Mouse (Mus musculus) hindbrain, embryonic 15.5 days (tissue): ENCODE results near the gene Baz2a. TPM values are rescaled to one million over a fixed set of nuclear protein-coding genes. Genes with fewer than 3 reads are reported as not detected.
"Not testable (repeated sequence)": the region's sequence is repeated elsewhere in the genome, so short reads cannot be mapped to it uniquely, and the experiment has no call there.

Source experiments
- ATAC-seq: fragments of 200-750 bp; cut with Nextera tagmentation; 2 replicates; pipeline ENCODE4 v1.8.0; 2017; ENCODE audit warnings: low read depth, moderate number of reproducible peaks, moderate TSS enrichment; ENCODE audit not compliant: low FRiP score
- H3K27ac ChIP-seq: fragments of 300-500 bp; sonication (generic); replicated peaks from 2 replicates; pipeline ENCODE4 v1.5.1; 2015; ENCODE audit warnings: mild to moderate bottlenecking, inconsistent platforms
- H3K27me3 ChIP-seq: fragments of 300-500 bp; sonication (generic); 2 replicates; pipeline ENCODE4 v1.6.1; 2015; ENCODE audit warnings: control low read depth, inconsistent platforms
- H3K36me3 ChIP-seq: fragments of 300-500 bp; sonication (generic); 2 replicates; pipeline ENCODE4 v1.6.1; 2015; ENCODE audit warnings: control low read depth, inconsistent platforms
- H3K4me1 ChIP-seq: fragments of 300-500 bp; sonication (generic); replicated peaks from 2 replicates; pipeline ENCODE4 v1.6.1; 2015; ENCODE audit warnings: control low read depth, inconsistent platforms
- H3K4me2 ChIP-seq: fragments of 300-500 bp; sonication (generic); 2 replicates; pipeline ENCODE4 v1.6.1; 2015; ENCODE audit warnings: moderate library complexity, mild to moderate bottlenecking, inconsistent platforms
- H3K4me3 ChIP-seq: fragments of 300-500 bp; sonication (generic); 2 replicates; pipeline ENCODE4 v1.5.1; 2015; ENCODE audit warnings: mild to moderate bottlenecking, inconsistent platforms
- H3K9ac ChIP-seq: fragments of 300-500 bp; sonication (generic); 2 replicates; pipeline ENCODE4 v1.6.1; 2015; ENCODE audit warnings: inconsistent platforms
- H3K9me3 ChIP-seq: fragments of 300-500 bp; sonication (generic); 2 replicates; pipeline ENCODE4 v1.6.1; 2016; ENCODE audit warnings: control low read depth, inconsistent platforms
- WGBS: fragments of 180-500 bp; shearing (Covaris S2); methylation state at CpG from one replicate; pipeline ENCODE4 v1.1.7; 2015; 5-methylcytosine and 5-hydroxymethylcytosine counted together
- microRNA counts: library from miRNA; unstranded; fragments of <30 nt; microRNA quantifications from one replicate; lab custom pipeline; 2016
- microRNA-seq: library from miRNA; unstranded; fragments of <30 nt; microRNA quantifications from one replicate; pipeline ENCODE4, GENCODE M21; 2016
- polyA plus RNA-seq: library from polyadenylated mRNA; unstranded; fragments of >200 nt; fragmentation: Nextera tagmentation; extraction: Ambion mirVana; gene quantifications from 2 replicates; pipeline ENCODE4 v1.2.1, GENCODE M21; 2015

Baz2a gene
- polyA plus RNA-seq, 1 experiment from 2014 or later: 8.3 TPM

DNA sequence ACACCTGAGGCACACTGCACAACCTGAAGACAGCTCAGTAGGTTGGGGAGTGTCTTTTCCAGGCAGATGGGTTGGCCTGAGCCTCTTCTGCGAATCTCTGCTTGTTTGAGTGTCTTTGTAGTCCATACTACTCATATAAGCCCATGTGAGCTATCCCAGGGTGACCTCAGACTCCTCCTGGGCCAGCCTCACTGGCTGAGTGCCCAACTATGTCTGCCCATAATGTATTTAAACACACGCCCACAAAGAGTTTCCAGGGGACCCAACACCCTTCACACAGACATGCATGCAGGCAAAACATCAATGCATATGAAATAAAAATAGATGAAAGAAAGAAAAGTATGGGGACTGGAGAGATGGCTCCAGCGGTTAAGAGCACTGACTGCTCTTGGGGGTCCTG is 62.6 kb downstream of the Baz2a start:
- Histone ChIP-seq H3K27me3 (no peaks in the 10 kb centered on the region), H3K9ac (no peak overlapping the region), H3K4me2 (no peak overlapping the region), H3K27ac (no peak overlapping the region), H3K4me1 (no peaks in the 10 kb centered on the region), H3K4me3 (no peak overlapping the region), H3K36me3 (no peaks in the 10 kb centered on the region), H3K9me3 (no peaks in the 10 kb centered on the region)
- no peak for ATAC-seq
- 74% methylated on average over 3 of the region's 3 CpGs for WGBS

DNA sequence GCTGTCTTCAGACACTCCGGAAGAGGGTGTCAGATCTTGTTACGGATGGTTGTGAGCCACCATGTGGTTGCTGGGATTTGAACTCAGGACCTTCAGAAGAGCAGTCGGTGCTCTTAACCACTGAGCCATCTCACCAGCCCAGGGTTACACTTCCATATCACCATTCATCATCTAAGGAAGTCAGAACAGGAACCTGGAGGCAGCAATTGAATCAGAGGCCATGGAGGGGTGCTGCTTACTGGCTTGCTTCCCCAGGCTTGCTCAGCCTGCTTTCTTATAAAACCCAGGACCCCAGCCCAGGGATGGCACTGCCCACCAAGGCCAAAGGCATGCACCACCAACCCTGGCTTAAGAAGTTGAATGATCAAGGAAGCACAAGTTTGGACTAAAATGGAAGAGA is 74.3 kb downstream of the Baz2a start:
- not testable (repeated sequence) for H3K27ac ChIP-seq, H3K27me3 ChIP-seq, H3K9ac ChIP-seq, H3K4me2 ChIP-seq, H3K4me1 ChIP-seq, H3K36me3 ChIP-seq, ATAC-seq, H3K4me3 ChIP-seq, H3K9me3 ChIP-seq
- WGBS: 86% methylated on average over 3 of the region's 3 CpGs

DNA sequence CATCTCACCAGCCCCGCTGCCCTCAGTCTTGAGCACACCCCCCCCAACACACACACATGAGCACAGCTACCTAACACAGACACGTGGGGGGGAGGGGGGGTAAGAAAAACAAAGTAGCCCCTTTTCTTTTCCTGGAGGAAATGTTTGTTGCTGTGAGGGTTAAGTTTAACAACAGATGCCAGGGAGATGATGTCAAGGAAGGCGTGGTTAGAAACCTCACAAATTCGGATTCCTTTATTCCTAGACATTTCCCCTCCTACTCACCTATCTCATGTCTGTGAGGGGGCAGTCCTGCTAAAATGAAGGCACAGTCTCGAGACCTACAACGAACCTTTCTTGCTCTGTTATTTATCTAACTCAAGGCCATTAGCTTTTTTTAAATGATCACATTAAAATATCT is 75.7 kb downstream of the Baz2a start:
- ATAC-seq: no peak
- H3K4me3 ChIP-seq: no peak overlapping the region
- 69% methylated on average over 6 of the region's 6 CpGs for WGBS

DNA sequence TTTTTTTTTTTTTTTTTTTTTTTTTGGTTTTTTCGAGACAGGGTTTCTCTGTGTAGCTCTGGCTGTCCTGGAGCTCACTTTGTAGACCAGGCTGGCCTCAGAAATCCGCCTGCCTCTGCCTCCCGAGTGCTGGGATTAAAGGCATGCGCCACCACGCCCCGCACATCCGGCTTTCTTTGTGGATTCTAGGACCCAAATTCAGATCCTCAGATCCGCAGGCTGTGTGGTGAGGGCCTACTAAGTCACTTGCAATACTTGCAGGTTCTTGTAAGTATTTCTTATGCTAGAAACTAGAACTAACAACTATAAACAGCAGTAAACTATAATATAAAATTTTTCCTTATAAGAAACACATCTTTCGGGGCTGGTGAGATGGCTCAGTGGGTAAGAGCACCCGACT is 80.0 kb downstream of the Baz2a start:
- not testable (repeated sequence) for H3K9ac ChIP-seq, H3K9me3 ChIP-seq, ATAC-seq, H3K27me3 ChIP-seq, H3K4me2 ChIP-seq, H3K36me3 ChIP-seq, H3K27ac ChIP-seq, H3K4me3 ChIP-seq
- 99% methylated on average over 10 of the region's 10 CpGs for WGBS
- peaks cover 11% of the 10 kb centered on the region for H3K4me1 ChIP-seq

More for the DNA sequence above, 75.7 kb downstream of the Baz2a start:
- H3K27me3 ChIP-seq: no peaks in the 10 kb centered on the region
- no peak overlapping the region for H3K9ac ChIP-seq
- H3K4me1 ChIP-seq: no peaks in the 10 kb centered on the region
- H3K27ac ChIP-seq: no peak overlapping the region
- no peak overlapping the region for H3K4me2 ChIP-seq
- H3K36me3 ChIP-seq: no peaks in the 10 kb centered on the region
- H3K9me3 ChIP-seq: no peaks in the 10 kb centered on the region

DNA sequence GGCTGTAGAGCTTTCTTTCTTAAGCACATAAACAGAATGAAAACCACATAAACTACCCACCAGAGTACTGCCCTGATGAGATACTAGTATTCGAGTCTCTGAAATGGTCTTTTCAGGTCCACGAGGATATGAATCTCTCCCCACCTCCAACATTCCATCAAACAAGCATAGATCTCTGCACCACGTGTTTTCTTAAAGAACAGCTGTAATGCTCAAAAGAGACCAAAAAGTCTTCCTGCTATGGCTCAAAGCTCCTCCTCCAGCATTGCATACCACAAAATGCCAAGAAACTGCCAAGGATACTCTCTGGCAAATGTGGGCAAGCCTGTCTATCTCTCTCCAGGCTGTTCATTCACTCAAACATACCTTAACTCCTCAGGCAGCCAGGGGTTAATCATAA is 83.9 kb downstream of the Baz2a start:
- ATAC-seq: no peak
- Histone ChIP-seq H3K27me3 (no peaks in the 10 kb centered on the region), H3K27ac (no peak overlapping the region), H3K4me1 (peaks cover 11% of the 10 kb centered on the region), H3K9me3 (no peaks in the 10 kb centered on the region), H3K36me3 (no peaks in the 10 kb centered on the region), H3K4me3 (peak overlapping the region; percentile 49), H3K9ac (0 out of 2 replicates have a peak overlapping the region, but pooled peaks have one; percentile 43), H3K4me2 (peak overlapping the region; percentile 65)
- 22% methylated on average over 3 of the region's 3 CpGs for WGBS

DNA sequence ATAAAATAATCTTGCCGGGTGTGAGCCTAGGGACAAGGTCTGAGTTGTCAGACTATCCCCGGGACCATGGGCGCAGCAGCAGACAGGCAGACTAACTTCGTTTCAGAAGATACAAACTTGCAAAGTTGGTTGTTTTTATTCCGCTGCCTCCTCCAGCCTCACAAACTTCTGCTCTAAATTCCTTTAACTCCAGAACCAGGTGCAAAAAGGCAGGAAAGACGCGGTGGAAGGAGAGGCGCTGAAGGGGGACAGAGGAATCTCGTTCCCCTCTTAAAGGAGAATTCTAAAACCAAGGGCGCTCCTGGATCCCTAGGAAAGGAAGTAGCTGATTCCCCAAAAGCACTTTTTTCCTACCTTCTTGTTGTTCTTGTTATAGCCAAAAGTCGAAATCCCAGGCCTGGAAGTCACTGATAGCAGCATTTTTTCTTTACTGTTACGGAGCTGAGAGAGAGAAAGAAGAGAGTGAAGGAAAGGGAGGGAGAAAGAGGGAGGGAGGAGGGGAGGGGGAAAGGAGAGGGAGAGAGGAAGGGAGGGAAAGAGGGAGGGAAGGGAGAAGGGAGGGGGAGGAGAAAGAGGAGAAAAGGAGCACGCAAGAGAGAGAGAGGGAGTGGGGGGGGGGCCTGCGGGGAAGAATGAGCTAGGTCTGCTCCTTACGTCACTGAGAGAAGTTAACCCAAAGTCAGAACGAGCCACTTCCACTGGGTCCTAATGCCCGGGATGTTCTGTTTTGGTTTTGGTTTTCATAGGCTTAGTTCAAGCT is 84.8 kb downstream of the Baz2a start:
- Histone ChIP-seq H3K36me3 (no peaks in the 10 kb centered on the region), H3K27ac (peak overlapping the region; percentile 75), H3K27me3 (no peaks in the 10 kb centered on the region), H3K9me3 (no peaks in the 10 kb centered on the region), H3K4me3 (peak overlapping the region; percentile 49), H3K4me2 (peak overlapping the region; percentile 65), H3K9ac (peak overlapping the region; percentile 43), H3K4me1 (peaks cover 11% of the 10 kb centered on the region)
- WGBS: under 1% methylated on average over 17 of the region's 17 CpGs
- peak; percentile 93 for ATAC-seq

DNA sequence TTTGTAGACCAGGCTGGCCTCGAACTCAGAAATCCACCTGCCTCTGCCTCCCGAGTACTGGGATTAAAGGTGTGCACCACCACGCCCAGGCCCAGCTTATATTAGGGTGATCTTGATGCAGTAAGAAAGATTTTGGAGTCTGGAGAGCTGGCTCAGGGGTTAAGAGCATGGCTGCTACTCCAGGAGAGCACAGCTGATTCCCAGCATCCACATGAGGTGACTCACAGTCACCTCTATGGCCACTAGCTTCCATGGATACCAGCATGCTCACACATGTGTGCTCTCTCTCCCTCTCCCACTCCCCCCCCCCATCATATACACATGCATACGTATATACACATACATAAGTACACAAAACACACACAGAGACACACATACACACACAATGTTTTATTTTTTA is 85.9 kb downstream of the Baz2a start:
- Histone ChIP-seq H3K4me1 (peaks cover 11% of the 10 kb centered on the region), H3K27me3 (no peaks in the 10 kb centered on the region), H3K27ac (no peak overlapping the region), H3K4me2 (no peak overlapping the region), H3K4me3 (no peak overlapping the region), H3K9me3 (no peaks in the 10 kb centered on the region), H3K9ac (no peak overlapping the region), H3K36me3 (no peaks in the 10 kb centered on the region)
- ATAC-seq: no peak
- 88% methylated on average over 4 of the region's 4 CpGs for WGBS

MicroRNAs within 50 kb of the gene (microRNA counts, 519-probe panel; counts per million panel counts)
- not detected for microRNA mmu-miR-677 (lab: Ali Mortazavi, UCI)

Small RNA genes lying within 50 kb of the gene (microRNA-seq; reads per million reads assigned to microRNA genes)
- gene Mir677: 18.3 reads per million, percentile 32 among the genes with 10 or more reads in this experiment

Other genes with a start within 250 kb of the Baz2a start
- gene Rdh19, start 241.6 kb upstream of the Baz2a start, polyA plus RNA-seq: not detected in 2 replicates
- gene Rdh16f2, start 225.1 kb upstream of the Baz2a start, polyA plus RNA-seq: not detected in 2 replicates
- not detected in 2 replicates for gene Rdh7, start 202.8 kb upstream of the Baz2a start, polyA plus RNA-seq
- gene Sdr9c7, start 193.1 kb upstream of the Baz2a start, polyA plus RNA-seq: not detected in 2 replicates
- not detected in 2 replicates for gene Hsd17b6, start 84.0 kb upstream of the Baz2a start, polyA plus RNA-seq
- gene Prim1, start 76.4 kb upstream of the Baz2a start, polyA plus RNA-seq: 35.2 and 40.3 TPM in 2 replicates
- gene Naca, start 56.0 kb upstream of the Baz2a start, polyA plus RNA-seq: 494 and 518 TPM in 2 replicates
- 371 and 395 TPM in 2 replicates for gene Ptges3, start 32.6 kb upstream of the Baz2a start, polyA plus RNA-seq
- gene Atp5b, start 8.3 kb upstream of the Baz2a start, polyA plus RNA-seq: 2,267 and 2,290 TPM in 2 replicates
- 10.2 and 10.3 TPM in 2 replicates for gene Rbms2, start 88.7 kb downstream of the Baz2a start, polyA plus RNA-seq
- 2.0 and 2.2 TPM in 2 replicates for gene Gls2, start 102.9 kb downstream of the Baz2a start, polyA plus RNA-seq
- 20.6 and 21.0 TPM in 2 replicates for gene Spryd4, start 120.2 kb downstream of the Baz2a start, polyA plus RNA-seq
- gene Mip, start 134.3 kb downstream of the Baz2a start, polyA plus RNA-seq: 0.12 TPM in 1 of 2 replicates, not detected in the other
- gene Timeless, start 140.5 kb downstream of the Baz2a start, polyA plus RNA-seq: 22.4 and 23.3 TPM in 2 replicates
- gene Apon, start 162.5 kb downstream of the Baz2a start, polyA plus RNA-seq: 0.14 TPM in 1 of 2 replicates, not detected in the other
- 0.21 and 0.47 TPM in 2 replicates for gene Apof, start 177.1 kb downstream of the Baz2a start, polyA plus RNA-seq
- gene Stat2, start 179.0 kb downstream of the Baz2a start, polyA plus RNA-seq: 20.7 and 21.7 TPM in 2 replicates
- gene Il23a, start 207.2 kb downstream of the Baz2a start, polyA plus RNA-seq: 0.26 and 0.49 TPM in 2 replicates
- 19.1 and 21.4 TPM in 2 replicates for gene Pan2, start 211.8 kb downstream of the Baz2a start, polyA plus RNA-seq
- gene Cnpy2, start 230.9 kb downstream of the Baz2a start, polyA plus RNA-seq: 188 and 205 TPM in 2 replicates
- 267 and 278 TPM in 2 replicates for gene Cs, start 246.2 kb downstream of the Baz2a start, polyA plus RNA-seq